Mouse (Mus musculus) heart, postnatal 0 days (tissue): Measurements from ENCODE around the gene Dnajc11. TPM values are rescaled to one million over a fixed set of nuclear protein-coding genes. Genes with fewer than 3 reads are reported as not detected.
A peak's percentile ranks its signal among the peaks of the same experiment; 100 is the strongest.

ENCODE experiments used
- ATAC-seq: fragments of 200-750 bp; cut with Nextera tagmentation; 2 replicates; pipeline ENCODE4 v1.8.0; 2017; ENCODE audit warnings: low read depth, moderate number of reproducible peaks, moderate library complexity; ENCODE audit not compliant: insufficient read depth
- DNase-seq: peaks from one replicate; pipeline ENCODE4 v3.0.0-alpha.2; 2016; ENCODE audit warnings: low spot score
- H3K27ac ChIP-seq: fragments of 300-500 bp; sonication (generic); 2 replicates; pipeline ENCODE4 v1.5.1; 2014; ENCODE audit warnings: low read depth, mild to moderate bottlenecking
- H3K27me3 ChIP-seq: fragments of 300-500 bp; sonication (generic); 2 replicates; pipeline ENCODE4 v1.6.1; 2014; ENCODE audit warnings: low read length, mixed read lengths; ENCODE audit not compliant: control insufficient read depth, insufficient read depth
- H3K36me3 ChIP-seq: fragments of 300-500 bp; sonication (generic); replicated peaks from 2 replicates; pipeline ENCODE4 v1.6.1; 2014; ENCODE audit warnings: low read length, mixed read lengths; ENCODE audit not compliant: control insufficient read depth, insufficient read depth
- H3K4me1 ChIP-seq: fragments of 300-500 bp; sonication (generic); 2 replicates; pipeline ENCODE4 v1.6.1; 2014; ENCODE audit warnings: antibody characterized with exemption; ENCODE audit not compliant: control insufficient read depth, insufficient read depth
- H3K4me2 ChIP-seq: fragments of 300-500 bp; sonication (generic); 2 replicates; pipeline ENCODE4 v1.6.1; 2014; ENCODE audit warnings: low read depth, mild to moderate bottlenecking, low read length, moderate library complexity
- H3K4me3 ChIP-seq: fragments of 300-500 bp; sonication (generic); 2 replicates; pipeline ENCODE4 v1.5.1; 2014; ENCODE audit warnings: low read depth, low read length
- H3K9ac ChIP-seq: fragments of 300-500 bp; sonication (generic); replicated peaks from 2 replicates; pipeline ENCODE4 v1.6.1; 2014; ENCODE audit warnings: low read depth, low read length, mixed read lengths
- H3K9me3 ChIP-seq: fragments of 300-500 bp; sonication (generic); replicated peaks from 2 replicates; pipeline ENCODE4 v1.6.1; 2016; ENCODE audit warnings: low read length; ENCODE audit not compliant: control insufficient read depth
- CTCF ChIP-seq: IDR thresholded peaks from 2 replicates; pipeline ENCODE4 v1.5.1; 2016; ENCODE audit warnings: antibody characterized with exemption, control low read depth, low read depth
- EP300 ChIP-seq: IDR thresholded peaks from 2 replicates; pipeline ENCODE4 v1.6.1; 2016; ENCODE audit warnings: antibody characterized with exemption, low read depth
- WGBS: fragments of 180-500 bp; shearing (Covaris S2); extraction: QIAGEN DNeasy Blood & Tissue Kit; methylation state at CpG from one replicate; pipeline ENCODE4 v1.1.7; 2014; 5-methylcytosine and 5-hydroxymethylcytosine counted together
- polyA plus RNA-seq: library from polyadenylated mRNA; unstranded; fragments of >200 nt; fragmentation: Nextera tagmentation; extraction: Ambion mirVana; gene quantifications from 2 replicates; pipeline ENCODE4 v1.2.1, GENCODE M21; 2015
- total RNA-seq: library from RNA; depleted of rRNA; stranded (reverse); fragments of >200 nt; gene quantifications from 2 replicates; pipeline ENCODE4 v1.2.3, GENCODE M21; 2014; ENCODE audit warnings: low replicate concordance

Gene Dnajc11
- total and polyA plus RNA-seq, 2 experiments from 2014 or later: 47.7 to 95.3 TPM

GRCm38 (mm10) chr4:152010707-152011134 is 77.2 kb downstream of the Dnajc11 start:
- H3K36me3 ChIP-seq: peaks cover 20% of the 10 kb centered on the region
- H3K4me1 ChIP-seq: peaks cover 31% of the 10 kb centered on the region
- no peaks in the 10 kb centered on the region for H3K9me3 ChIP-seq
- no peaks in the 10 kb centered on the region for H3K27me3 ChIP-seq
- peak overlapping the region; percentile 96 for H3K27ac ChIP-seq
- H3K4me3 ChIP-seq: peak overlapping the region; percentile 70
- TF ChIP-seq EP300 (no peak; the same call in 1 of the 2 replicates), CTCF (no peak)
- ATAC-seq (no peak; the same call in 1 of the 2 replicates), DNase-seq (no peak)
- WGBS: 2% methylated on average over 13 of the region's 13 CpGs
- H3K4me2 ChIP-seq: peak overlapping the region; percentile 97
- H3K9ac ChIP-seq: peak overlapping the region; percentile 76

GRCm38 (mm10) chr4:152011171-152011760 is 77.8 kb downstream of the Dnajc11 start:
- DNase-seq (no peak), ATAC-seq (no peak)
- 37% methylated on average over 8 of the region's 8 CpGs for WGBS
- peaks cover 31% of the 10 kb centered on the region for H3K4me1 ChIP-seq
- peak overlapping the region; percentile 70 for H3K4me3 ChIP-seq
- peak overlapping the region; percentile 97 for H3K4me2 ChIP-seq
- H3K36me3 ChIP-seq: peaks cover 26% of the 10 kb centered on the region
- H3K27me3 ChIP-seq: no peaks in the 10 kb centered on the region
- H3K27ac ChIP-seq: peak overlapping the region; percentile 96
- H3K9ac ChIP-seq: peak overlapping the region; percentile 76
- no peak for TF ChIP-seq CTCF
- no peak for TF ChIP-seq EP300
- no peaks in the 10 kb centered on the region for H3K9me3 ChIP-seq

GRCm38 (mm10) chr4:152012109-152012508 is 78.6 kb downstream of the Dnajc11 start:
- peaks cover 30% of the 10 kb centered on the region for H3K4me1 ChIP-seq
- H3K4me3 ChIP-seq: peak overlapping the region; percentile 70
- no peak overlapping the region for H3K9ac ChIP-seq
- ATAC-seq (no peak), DNase-seq (no peak)
- peak overlapping the region; percentile 96; the same call in 1 of the 2 replicates for H3K27ac ChIP-seq
- peaks cover 34% of the 10 kb centered on the region for H3K36me3 ChIP-seq
- peak overlapping the region; percentile 97 for H3K4me2 ChIP-seq
- H3K27me3 ChIP-seq: no peaks in the 10 kb centered on the region
- TF ChIP-seq CTCF (no peak), EP300 (no peak)
- 70% methylated on average over 16 of the region's 16 CpGs for WGBS
- H3K9me3 ChIP-seq: no peaks in the 10 kb centered on the region

- TF ChIP-seq CTCF: no peak
- TF ChIP-seq EP300: no peak
- Histone ChIP-seq H3K9me3 (no peaks in the 10 kb centered on the region), H3K27me3 (no peaks in the 10 kb centered on the region), H3K4me3 (0 out of 2 replicates have a peak overlapping the region, but pooled peaks have one; percentile 3), H3K27ac (peak overlapping the region; percentile 78), H3K4me2 (peak overlapping the region; percentile 46), H3K4me1 (peaks cover 19% of the 10 kb centered on the region), H3K9ac (no peak overlapping the region), H3K36me3 (peaks cover 45% of the 10 kb centered on the region)
- WGBS: 43% methylated on average over 12 of the region's 12 CpGs
- DNase-seq (peak; percentile 70), ATAC-seq (peak; percentile 15)
Measured at GRCm38 (mm10) chr4:152013036-152013813, 79.7 kb downstream of the Dnajc11 start.

- Histone ChIP-seq H3K27me3 (no peaks in the 10 kb centered on the region), H3K4me1 (no peaks in the 10 kb centered on the region), H3K4me3 (no peak overlapping the region), H3K27ac (no peak overlapping the region), H3K4me2 (no peak overlapping the region), H3K9me3 (no peaks in the 10 kb centered on the region), H3K9ac (no peak overlapping the region), H3K36me3 (peaks cover 89% of the 10 kb centered on the region)
- 89% methylated on average over 6 of the region's 6 CpGs for WGBS
- TF ChIP-seq EP300: no peak
- TF ChIP-seq CTCF: no peak
- no peak for ATAC-seq
- DNase-seq: no peak
Measured at GRCm38 (mm10) chr4:152019073-152019472, 85.6 kb downstream of the Dnajc11 start.
